Mouse (Mus musculus): ENCODE measurements at regions not wholly inside any gene's neighbourhood (a gene's known extent, or its start where the extent isn't known, plus 50 kb on each side); places are given as distances from the start of the nearest gene placed in this dataset.

DNA sequence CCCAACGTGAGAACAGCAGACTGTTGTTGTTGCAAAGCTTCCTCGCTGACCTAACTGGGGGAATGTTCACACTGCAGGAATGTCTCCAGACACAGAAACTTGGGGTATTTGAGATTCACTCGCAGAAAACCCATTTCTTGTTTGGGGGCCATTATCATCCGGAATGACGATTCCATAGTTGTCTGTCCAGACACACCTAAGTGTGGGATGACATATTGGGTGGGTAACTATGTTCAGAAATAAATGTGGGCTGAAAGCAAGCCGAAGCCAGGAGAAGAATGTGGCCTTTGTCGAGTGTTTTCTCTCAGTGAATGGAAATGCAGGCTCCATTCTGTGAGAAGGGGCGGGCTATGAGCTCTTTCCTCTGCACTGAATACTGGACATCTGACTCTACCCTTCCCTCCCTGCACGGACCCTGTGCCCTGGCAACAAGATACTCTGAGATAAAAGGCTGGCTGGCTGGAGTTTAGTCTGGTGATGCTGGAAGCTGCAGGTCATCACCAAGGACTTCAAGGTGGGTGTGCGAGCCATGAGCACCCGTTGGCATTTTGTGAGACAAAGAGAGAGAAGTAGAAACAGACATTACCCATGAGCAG lies 269.7 kb downstream of the Irs2 start:
- TF ChIP-seq POLR2A (IDR thresholded peaks at IDR 0.05; ENCODE audit: low read depth, low read length) (no peak), CTCF (IDR thresholded peaks at IDR 0.05; ENCODE audit: extremely low read depth, insufficient read depth, insufficient read length, insufficient replicate concordance) (no peak)
